Mouse (Mus musculus) bone marrow macrophage, adult 2 months (primary cell): ENCODE measurements at regions not wholly inside any gene's neighbourhood (a gene's known extent, or its start where the extent isn't known, plus 50 kb on each side); places are given as distances from the start of the nearest gene placed in this dataset.

ENCODE experiments used
- H3K27ac ChIP-seq: 2 replicates; pipeline ENCODE4 v1.5.1; 2012; ENCODE audit warnings: low read depth, low read length; ENCODE audit not compliant: insufficient read depth
- H3K4me1 ChIP-seq: 2 replicates; pipeline ENCODE4 v1.6.1; 2012; ENCODE audit warnings: low read length; ENCODE audit not compliant: control insufficient read depth, insufficient read depth
- H3K4me3 ChIP-seq: 2 replicates; pipeline ENCODE4 v1.5.1; 2012; ENCODE audit warnings: mild to moderate bottlenecking, low read length, moderate library complexity; ENCODE audit not compliant: insufficient read depth
- CTCF ChIP-seq: IDR thresholded peaks from 2 replicates; pipeline ENCODE4 v1.5.1; 2012; ENCODE audit warnings: low read depth, mild to moderate bottlenecking, low read length, moderate library complexity
- POLR2A ChIP-seq: IDR thresholded peaks from 2 replicates; pipeline ENCODE4 v1.6.1; 2012; ENCODE audit warnings: mild to moderate bottlenecking, low read depth, low read length, borderline replicate concordance

DNA sequence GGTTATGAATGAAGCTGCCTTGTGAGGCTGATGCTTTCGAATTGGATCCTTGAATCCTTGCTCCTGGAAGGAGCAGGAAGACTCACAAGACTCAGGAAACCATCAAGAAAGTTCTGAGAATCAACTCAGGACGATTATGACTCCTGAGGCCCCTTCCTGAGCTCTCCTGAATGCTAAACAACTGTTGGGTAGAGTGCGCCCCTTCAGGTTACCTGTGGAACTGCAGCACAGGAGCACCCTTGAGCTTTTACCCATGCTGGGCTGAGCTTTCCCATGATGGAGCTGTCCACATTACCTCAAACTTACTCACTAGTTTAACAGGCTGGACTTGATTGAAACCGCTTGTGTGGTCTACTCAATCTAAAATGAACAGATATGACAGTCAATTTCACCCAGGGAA is 553.3 kb downstream of the Jrkl start:
- no peak overlapping the region for H3K27ac ChIP-seq
- H3K4me1 ChIP-seq, result no peaks in the 10 kb centered on the region
- TF ChIP-seq CTCF (peak; percentile 44; the same call in 1 of the 2 replicates), POLR2A (no peak)
- H3K4me3 ChIP-seq, result no peak overlapping the region

DNA sequence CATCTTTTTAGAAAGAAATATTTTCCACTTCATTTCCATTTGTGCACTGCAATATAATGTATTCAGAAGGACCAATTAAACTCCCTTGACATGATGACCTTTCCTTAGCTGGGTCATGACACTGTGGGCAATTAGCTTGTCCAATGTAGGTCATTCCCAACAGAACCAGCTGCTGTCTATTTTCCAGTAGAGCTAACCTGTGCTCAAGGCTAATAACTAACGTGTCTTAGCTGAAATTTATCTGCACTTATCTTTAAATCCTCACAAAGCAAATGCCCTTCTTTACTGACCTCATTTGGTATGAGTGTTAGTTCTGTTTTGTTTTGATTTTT is 554.7 kb downstream of the Jrkl start:
- no peak for TF ChIP-seq POLR2A
- TF ChIP-seq CTCF, result no peak
- no peak overlapping the region for H3K27ac ChIP-seq
- H3K4me1 ChIP-seq, result no peaks in the 10 kb centered on the region
- no peak overlapping the region for H3K4me3 ChIP-seq

DNA sequence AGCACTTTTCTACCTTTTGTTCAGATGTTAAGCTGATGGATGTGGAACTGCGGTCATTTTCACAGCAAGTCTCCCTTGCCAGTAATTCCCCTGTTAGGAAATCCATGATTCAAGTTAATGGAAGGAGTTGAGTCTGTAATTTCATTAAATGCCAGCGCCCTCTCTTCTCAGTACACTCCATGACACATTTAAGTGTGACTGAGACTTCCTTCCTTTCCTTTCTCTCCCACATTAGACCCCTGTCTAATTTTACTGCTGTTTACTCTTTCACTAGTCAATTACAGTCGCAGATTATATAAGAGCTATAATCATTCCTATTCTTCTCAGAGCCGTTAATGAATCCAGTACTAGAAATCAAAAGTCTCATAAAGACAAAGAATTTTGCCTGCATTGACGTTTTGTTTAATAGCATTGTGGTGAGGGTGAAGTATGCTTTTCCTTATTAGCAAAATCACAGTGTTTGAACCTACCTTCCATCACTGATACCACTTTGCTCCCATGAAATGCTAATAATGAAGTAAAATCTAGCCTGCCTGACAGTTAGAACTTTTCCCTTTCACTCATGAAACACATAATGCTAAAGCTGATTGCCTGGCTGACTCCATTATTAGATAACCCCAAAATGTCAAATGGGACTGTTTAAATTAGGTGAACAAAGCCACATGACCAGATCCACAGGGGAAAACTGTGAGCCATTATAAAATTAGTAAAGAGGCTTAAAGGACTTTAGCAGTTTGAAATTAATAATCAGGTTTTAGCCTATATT is 555.3 kb downstream of the Jrkl start:
- Histone ChIP-seq H3K4me3 (no peak overlapping the region), H3K27ac (no peak overlapping the region), H3K4me1 (no peaks in the 10 kb centered on the region)
- no peak for TF ChIP-seq CTCF
